Mouse (Mus musculus): Measurements from ENCODE around the gene Gm20708.

Gene Gm20708

DNA sequence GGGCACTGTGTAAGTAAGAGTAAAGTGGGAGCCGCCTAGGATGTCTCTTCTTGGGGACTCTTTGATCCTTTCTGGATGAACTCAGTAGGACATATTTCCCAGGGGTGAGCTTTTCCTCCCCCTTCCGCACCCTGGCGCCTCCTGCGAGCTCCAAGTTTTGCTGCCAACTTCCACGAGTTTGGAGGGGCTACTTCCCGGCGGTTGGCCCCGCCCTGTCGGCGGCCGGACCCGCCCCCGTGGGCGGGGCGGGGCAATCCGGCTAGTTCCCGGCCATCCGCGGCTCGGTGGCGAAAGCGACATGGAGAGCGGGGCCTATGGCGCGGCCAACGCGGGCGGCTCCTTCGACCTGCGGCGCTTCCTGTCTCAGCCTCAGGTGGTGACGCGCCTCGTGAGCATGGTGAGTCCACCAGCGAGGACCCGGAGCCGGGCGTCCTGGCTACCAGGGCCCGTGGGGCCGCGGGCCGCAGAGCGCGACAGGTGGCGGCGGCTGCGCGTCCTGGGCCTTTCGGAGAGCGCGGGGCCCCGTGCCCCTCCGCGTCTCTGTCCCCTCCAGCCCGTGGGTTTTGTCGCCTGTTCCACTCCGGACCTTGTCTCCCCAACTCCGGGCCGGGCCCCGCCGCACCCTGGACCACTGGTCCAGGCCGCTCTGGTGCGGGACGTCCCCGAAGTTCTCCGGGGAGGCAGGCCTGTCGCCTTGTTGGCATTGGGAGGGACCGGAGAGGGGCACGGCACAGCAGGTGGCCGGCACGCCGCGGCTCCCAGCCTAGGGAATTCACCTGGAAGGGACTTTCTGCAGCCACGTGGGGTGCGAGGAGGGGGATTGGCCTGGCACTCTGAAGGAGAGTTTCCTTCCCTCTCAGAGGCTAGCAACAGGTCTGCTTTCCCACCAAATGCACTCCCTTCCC, at the start of gene Gm20708, which contains the start of gene Syngr2:
Gene Gm20708, plus strand, starts transcription at position 262 of the 905 bp plus-strand sequence.
Gene Syngr2, plus strand, starts transcription at position 262 of the 905 bp plus-strand sequence.
- DNase-seq = no peak

- no peak for DNase-seq
Observed at GRCm38 (mm10) chr11:117760374-117761119, 48.9 kb upstream of the Gm20708 start.

DNA sequence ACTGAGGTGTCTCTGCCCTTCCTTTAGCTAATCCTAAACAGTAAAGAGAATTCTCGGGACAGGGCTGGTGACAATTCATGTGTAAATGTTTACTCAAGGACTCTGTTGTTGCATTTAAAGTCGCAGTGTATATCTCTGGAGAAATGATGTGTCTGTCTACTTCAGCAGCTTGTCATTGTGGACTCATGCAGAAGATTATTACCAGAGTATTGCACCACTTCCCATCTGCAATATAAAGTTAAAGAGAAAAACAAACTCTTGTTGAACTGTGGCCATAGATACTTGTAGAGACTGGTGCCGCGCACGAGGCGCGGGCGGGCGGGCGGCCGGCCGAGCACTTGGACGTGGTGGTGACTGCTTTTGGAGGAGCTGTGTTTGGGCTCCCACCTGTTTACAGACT, 47.7 kb upstream of the Gm20708 start:
- no peak for DNase-seq

GRCm38 (mm10) chr11:117762246-117762645, 47.2 kb upstream of the Gm20708 start:
- DNase-seq = no peak

DNA sequence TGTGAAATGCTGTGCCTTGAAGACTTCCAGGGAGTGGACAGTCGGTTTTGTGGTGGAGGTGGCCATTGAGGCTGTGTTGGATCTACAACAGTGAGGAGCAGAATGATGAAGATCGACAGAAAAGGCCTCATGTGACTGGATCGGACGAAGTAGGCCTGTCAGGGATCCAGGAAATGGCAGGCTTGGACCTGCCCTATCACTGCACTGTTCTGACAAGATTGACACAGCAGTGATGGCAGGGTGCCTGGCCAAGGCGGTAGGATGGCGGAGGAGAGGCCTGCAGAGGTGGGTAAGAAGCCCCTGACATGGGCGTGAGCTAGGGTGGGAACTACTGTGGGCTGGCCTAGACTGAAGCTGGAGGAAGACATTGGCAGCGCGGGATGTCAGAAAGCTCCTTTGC, 45.1 kb upstream of the Gm20708 start:
- no peak for DNase-seq

DNA sequence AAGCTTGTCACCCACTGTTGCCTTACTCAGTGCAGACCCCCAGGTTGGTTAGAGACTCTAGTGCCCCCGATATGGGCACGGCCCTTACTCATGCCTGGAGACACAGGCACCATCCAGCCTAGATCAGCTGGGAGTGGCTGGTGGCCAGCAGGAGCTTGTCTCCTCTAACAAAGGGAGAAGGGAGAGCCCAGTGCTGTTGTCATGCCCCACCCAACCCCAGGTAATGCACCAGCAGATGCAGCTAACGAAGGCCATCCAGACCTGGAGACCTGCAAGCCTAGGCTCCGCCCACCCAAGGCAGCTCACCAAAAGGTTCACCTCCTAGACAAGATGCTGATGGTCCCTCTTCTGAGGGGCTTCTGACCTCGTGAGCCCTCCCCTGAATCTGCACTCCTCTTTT, 44.1 kb upstream of the Gm20708 start:
- DNase-seq = no peak

DNA sequence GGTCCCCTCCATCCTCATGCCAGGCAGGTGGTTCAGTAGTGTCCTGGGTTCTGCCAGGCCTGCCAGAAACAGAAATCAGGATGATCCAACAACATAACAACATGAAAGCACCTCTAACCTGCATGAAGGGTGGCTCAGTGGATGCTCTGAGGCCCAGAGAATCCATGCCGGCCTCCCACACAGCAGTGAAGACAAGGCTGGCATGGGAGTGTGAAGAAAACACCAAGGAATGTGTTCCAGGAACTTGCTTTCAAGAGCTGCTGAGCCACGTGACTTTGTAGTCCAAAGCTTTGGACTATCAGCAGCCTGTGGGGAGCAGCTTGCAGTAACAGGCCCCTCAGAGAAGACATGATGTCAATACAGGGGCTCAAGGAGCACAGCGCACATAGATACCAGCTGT, 43.2 kb upstream of the Gm20708 start:
- DNase-seq = no peak

DNA sequence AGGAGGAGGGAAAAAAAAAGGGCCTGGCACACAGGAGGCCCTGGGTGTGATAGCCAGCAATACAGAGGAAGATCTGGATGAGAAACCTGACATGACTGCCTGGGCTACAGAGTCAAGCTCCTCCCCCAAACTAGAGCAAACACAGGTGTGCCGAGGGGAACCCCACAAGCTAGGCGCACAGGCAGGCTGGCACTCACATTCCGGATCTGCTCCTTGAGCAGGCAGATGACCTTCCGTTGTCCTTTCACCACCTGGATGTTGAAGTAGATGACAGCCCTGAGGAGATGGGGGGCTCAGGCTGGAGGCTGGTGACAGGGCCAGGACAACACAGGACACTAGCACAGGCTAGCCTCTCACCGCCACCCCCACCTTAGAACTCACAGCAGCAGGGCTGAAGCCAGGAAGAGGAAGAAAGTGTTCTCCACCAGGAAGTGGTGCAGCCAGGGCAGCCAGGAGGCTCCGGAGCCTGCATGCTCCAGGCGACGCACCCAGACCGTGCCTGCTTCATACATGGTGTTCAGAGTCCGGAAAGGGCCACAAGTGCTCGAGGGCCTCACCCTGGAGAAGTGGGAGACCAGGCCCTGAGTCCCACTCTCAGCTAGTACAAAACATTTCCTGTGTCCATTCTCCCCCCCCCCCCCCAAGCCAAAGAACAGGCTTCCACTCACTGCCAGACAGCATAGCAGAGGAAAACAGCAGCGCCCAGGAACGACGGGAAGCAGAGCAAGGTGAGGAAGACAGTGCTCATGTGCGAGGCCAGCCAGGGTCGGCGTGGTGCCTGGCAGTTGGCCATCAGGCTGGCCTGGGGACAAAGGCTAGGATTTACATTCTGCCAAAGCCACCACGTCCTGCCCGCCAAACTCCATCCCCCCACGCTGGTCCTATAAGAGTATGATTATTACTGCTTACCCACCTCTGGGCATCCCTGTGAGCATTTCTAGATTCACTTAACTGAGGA, 40.5 kb upstream of the Gm20708 start:
- DNase-seq = peak; percentile 42

- no peak for DNase-seq
Observed at GRCm38 (mm10) chr11:117769683-117770047, 39.8 kb upstream of the Gm20708 start.

GRCm38 (mm10) chr11:117770407-117770806, 39.1 kb upstream of the Gm20708 start:
- DNase-seq = no peak

- DNase-seq = no peak
Observed at GRCm38 (mm10) chr11:117772352-117772751, 37.1 kb upstream of the Gm20708 start.

DNA sequence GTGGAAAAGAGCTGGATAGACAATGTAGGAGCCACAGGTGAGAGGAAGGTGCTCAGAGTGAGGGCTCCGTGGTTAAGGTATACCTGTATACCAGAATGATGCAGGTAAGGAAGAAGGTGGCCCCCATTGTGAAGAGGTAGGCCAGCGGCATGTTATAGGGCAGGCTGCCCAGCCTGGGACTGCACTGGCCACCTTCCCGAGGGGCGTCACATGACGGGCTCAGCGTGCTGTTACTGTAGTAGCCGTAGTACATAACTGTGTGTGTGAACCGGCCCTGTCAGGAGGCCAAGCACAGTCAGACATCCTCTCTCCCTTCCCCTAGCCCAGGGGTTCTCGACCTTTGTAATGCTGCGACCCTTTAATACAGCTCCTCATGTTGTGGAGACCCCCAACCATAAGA, 34.5 kb upstream of the Gm20708 start:
- no peak for DNase-seq

DNA sequence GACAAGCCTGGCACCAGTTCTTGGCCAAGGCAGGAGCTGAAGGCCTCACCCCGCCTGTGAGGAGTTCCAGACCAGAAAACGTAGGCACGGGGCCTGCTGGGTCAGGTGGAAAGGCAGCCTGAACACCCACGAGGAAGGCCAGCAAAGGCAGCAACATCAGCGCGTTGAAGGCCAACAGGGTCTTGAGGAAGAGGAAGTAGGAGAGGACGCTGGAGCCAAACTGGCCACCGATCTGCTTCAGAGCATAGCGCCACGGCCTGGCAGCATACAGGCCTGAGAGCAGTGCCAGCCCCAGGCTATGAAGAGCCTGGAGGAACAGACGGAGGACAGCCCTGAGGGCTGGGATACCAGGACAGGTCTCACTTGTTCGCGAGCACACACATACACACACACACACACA, 33.9 kb upstream of the Gm20708 start:
- DNase-seq = no peak

DNA sequence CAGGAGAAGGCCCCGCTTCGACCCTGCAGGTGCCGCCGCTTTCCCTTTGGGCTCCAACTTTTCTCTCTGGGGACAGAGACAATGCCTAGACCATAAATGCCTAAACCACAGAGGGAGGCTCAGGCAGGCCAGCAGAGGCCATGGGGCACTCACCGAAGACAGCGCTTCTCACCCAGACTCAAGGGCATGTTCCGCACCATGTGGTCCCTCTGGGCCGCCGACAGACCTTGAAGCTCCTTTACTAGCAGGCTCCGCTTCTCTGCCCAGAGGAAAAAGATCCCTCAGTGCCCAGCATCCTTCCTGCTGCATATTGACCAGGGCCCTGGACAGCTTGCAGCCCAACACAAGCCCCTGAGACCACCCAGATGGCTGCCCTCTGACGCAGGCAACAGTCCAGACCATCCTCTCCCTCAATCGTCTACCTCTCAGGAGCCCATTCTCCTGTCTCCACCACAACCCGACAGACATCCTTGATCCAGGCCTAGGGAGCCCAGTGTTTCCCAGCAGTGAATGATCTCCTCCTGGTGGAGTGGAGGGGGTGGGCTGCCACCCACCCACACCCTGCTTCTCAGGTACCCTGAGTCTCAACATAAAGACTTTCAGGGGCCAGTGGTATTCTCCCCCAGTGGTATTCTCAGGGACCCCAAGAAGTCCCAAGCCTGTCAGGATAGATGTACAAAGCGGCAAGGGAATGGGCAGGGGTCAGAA, 33.2 kb upstream of the Gm20708 start:
- no peak for DNase-seq

- no peak for DNase-seq
Observed at GRCm38 (mm10) chr11:117777111-117777510, 32.4 kb upstream of the Gm20708 start.

- no peak for DNase-seq
Observed at GRCm38 (mm10) chr11:117778031-117778430, 31.4 kb upstream of the Gm20708 start.

DNA sequence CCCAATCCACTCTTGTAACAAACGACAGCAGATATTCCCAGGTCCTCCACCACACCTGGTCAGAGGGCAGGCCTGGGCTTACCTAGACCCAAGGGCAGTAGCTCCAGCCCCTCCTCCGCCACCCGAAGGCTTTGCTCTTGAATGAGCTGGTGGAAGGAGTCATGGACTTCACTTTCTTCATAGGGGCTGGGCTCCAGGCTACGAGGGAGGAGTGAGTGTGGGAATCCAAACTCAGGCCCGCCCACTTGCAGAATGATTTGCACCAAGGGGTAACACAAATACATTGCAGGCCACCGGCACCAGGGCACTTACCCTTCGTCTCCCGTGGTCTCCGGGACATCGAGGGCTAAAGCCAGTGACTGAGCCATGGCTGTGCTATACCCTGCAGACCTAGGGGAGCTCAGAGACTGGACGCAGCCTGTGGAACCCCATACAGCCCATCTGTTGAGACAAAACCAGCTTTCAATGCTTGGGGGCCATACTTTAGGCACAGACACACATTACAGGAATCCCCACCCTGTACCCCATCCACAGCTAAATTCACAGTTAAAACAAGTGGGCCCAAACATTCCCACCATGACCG, 30.5 kb upstream of the Gm20708 start:
- DNase-seq = no peak

DNA sequence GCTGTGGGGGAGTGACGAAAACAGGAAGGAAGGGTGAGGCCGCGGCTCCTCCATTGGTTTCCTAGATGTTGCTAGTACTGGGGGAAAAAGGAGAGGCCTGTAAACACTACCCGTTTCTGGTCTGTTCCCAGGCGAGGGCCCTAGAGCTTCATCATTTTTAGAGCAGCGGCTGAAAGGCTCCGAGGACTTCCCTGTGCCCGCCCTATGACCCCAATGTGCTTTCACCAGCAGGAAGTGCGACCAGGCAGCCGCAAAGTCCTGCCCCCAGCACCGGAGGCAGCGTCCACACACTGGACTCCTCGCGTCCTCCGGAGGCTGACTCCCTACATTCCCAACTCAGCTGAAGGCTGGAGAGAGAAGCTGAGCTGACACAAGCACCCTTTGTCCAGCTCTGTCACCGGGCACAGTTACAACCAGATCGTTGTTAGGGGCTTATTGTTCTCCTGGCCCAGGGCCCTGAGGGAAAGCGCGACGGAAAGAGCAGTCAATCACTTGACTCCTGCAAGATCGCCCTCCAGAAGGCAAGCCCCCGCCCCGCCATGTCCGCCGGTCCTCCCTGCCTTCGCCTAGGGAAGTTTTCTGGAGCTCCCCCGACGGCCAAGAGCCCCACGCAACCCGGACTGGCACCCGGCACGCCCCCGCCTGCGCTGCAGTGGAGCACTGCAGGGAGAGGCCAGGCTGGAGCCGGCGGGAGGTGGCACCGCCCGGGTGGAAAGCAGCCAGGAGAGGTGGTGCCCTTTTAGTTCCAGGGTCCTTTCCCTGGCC, 29.9 kb upstream of the Gm20708 start:
- DNase-seq = no peak

GRCm38 (mm10) chr11:117780199-117780515, 29.3 kb upstream of the Gm20708 start:
- no peak for DNase-seq

- no peak for DNase-seq
Observed at GRCm38 (mm10) chr11:117780582-117781111, 28.8 kb upstream of the Gm20708 start.

All from cerebellum, adult 9-11 months (tissue).